Mouse (Mus musculus) right cerebral cortex, adult 2 months (tissue): Measurements from ENCODE around the gene Ptp4a2.
"Not testable (repeated sequence)": the region's sequence is repeated elsewhere in the genome, so short reads cannot be mapped to it uniquely, and the experiment has no call there.

Experiments used
- DNase-seq, 2 experiments: peaks; one replicate each; pipeline ENCODE4 v3.0.0; 2021 to 2022; ENCODE audit warnings: low spot score in 2 of 2

Ptp4a2 gene

DNA sequence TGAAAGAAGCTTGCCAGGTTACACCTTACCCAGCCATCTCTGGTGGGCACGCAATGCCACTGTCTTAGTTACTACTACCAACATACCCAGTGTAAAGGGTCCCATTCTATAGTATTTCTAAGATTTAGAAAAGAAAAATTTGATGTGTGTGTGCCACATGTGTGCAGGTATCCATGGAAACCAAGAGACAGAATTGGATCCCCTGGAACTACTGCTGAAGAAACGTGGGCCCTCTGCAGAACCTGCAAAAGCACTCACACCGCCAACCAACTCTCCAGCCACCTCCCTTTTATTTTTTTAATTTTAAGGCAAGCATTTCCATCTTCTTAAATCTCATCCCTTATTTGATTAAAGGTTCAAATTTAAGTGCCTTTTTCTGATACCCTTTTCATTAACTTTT lies 40.8 kb downstream of the Ptp4a2 start:
- DNase-seq: no peak

DNA sequence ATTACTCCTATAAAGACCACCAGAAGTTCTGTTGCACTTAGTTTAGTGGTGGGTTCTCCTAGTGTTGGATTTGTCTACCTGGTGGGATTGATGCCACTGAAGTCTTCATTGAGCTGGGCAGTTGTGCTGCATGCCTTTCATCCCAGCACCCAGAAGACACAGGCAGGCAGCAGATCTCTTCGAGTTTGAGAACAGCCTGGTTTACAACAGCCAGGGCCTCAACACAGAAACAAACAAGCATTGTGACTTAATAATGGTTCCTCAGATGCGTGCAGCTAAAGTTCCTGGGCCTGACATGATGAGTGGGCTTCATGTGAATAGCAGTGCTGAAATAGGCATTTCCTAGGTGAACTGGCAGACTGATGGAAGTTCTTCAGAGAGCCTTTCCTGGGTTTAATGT lies 42.0 kb downstream of the Ptp4a2 start:
- no peak for DNase-seq

DNA sequence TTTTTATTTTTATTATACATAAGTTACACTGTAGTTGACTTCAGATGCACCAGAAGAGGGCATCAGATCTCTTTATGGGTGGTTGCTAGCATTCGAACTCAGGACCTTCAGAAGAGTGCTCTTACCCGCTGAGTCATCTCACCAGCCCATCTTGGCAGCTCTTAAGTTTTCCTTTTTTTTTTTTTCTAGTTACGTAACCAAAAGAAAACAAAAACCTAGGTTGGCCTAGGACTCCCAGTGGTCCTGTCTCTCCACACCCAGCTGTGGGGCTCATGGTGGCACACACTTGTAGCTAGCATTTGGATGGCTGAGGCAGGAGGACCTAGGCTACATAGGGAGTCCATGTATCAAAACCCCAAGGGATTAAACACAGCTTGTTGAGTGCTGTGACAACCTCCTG lies 43.0 kb downstream of the Ptp4a2 start:
- DNase-seq: no peak

DNA sequence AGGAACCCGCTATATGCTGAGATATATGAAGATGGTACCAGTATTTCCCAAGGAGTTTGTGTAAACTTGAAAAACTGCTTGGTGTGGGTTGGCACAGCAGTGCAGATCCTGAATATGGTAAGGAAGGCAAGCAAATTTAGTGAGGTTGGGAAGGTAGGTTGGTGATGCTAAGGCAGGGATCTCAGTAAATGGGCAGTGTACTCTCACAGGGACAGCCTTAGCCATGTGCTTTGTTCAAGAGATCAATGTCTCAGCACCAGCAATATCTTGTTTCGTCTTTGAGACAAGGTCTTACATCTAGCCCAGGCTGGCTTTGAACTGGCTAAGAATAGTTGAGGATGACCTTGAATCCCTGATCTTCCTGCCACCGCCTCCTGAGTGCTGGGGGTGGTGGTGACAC lies 43.6 kb downstream of the Ptp4a2 start:
- no peak for DNase-seq

DNA sequence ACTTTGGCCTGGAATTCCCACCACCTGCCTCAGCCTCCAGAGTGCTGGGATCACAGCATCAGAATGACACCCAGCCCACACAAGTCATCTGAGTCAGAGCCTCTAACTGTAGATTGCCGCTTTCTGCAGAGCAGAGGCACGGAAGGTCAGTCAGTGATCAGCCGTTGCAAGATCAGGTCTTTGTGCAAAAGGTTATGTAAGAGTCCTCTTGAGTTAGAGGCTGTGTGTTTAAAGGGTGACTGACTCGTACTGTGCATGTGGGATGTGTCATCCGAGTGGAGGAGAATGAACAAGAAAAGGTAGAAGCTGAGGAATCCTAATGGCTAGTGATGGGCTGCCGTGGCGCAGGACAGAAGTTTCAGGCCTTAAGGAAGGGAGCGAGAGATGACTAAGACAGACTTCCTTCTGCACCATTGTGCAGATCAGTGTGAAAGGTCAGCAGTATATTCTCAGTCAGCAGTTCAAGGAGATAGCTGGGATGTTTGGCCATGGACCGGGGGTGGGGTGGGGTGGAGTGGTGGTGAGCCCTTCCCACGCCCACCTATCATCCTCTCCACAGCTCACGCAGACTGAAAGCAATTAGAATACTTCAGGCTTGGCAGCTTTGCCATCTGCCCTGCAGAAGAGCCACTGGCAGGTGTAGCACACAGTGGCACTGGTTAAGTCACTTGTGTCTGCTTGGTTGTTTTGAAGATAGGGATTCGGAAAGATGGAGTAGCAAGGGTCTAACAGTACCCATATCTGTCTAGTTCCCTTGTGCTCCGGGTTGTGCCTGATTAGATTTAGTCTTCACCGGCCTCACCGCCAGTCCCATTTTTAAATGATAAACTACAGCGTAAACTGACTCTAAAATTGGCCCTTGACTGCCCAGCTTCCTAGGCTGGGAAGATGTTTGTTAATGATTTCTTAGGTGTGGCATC lies 44.3 kb downstream of the Ptp4a2 start:
- peak in 1 of 2 experiments; percentile 19 for DNase-seq

DNA sequence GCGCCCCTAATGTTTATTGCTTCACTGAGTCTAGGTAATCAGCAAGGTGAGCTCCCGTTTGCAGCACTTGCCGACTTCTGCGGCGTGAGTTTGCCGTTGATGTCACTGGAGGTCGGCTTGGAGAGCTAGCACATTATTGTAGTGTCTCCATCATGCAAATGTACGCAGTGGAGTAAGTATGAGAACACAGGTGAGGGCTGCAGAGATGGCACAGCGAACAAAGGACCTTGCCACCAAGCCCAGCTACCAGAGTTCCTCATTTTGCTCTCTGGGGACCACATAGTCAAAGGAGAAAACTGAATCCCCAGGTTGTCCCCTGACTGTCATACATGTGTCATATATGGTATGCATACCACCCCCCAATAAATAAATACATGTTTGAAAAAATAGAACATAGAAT lies 49.4 kb downstream of the Ptp4a2 start:
- DNase-seq: no peak

DNA sequence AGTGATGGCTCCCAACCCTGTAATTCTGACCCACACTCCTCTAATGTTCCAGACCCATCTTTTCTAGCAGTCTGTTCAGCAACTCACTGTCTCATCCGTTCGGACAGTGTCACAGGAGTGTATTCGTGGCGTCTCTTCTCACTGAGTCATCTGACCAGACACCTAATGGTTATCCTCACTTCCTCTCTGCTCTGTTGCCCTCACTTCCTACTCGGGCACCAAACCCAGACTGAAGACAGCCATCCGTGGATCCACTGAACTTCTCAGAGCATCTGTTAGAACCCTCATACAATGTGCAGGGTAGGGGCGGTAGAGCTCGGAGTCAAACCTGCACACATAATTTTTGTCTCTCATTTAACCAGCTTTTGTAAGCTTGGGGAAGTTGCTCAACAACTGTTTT lies 50.4 kb downstream of the Ptp4a2 start:
- DNase-seq: no peak

DNA sequence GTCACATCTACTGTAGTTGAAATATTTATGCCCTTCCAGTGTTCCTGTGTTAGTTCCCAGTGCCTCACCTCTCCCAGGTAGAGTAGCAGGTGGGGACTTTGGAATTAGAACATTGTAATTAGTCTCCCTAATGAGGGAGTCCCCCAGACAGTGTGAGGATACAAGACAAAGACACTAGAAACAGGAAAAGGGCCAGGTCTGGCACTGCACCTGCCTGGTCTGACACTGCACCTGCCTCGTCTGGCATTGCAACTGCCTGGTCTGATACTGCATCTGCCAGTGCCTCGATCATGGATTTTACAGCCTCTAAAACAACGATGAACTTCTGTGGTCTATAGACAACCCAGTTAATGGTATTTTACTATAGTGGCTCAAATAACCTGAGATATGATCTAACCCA lies 51.3 kb downstream of the Ptp4a2 start:
- DNase-seq: no peak

DNA sequence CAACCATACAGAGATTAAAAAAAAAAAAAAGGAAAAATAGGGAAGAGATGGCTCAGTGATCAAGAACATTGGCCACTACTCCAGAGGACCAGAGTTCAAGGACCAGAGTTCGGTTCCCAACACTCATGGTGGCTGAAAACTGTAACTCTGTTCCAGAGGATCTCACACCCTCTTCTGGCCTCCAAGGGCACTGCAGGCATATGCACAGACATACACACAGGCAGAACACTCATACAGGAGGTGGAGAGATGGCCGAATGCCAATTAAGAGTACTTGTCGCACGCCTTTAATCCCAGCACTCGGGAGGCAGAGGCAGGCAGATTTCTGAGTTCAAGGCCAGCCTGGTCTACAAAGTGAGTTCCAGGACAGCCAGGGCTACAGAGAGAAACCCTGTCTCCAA lies 55.2 kb downstream of the Ptp4a2 start:
- not testable (repeated sequence) for DNase-seq

DNA sequence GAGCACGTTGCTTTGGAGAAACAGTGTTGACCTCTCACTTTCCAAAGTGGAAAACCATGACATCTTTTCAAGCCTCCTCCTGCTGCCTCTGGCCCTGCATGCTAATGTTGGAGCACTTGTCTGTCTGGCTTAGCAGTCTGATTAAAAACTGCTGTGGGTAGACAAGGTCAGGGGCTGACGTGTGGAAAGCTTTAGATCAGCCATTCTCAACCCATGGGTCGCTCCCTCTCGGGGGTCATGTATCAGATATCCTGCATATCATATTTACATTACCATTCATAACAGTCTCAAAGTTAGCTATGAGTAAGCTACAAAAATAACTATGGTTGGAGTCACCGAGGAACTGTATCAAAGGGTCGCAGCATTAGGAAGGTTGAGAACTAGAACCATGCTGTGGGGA lies 57.2 kb downstream of the Ptp4a2 start:
- DNase-seq: no peak

DNA sequence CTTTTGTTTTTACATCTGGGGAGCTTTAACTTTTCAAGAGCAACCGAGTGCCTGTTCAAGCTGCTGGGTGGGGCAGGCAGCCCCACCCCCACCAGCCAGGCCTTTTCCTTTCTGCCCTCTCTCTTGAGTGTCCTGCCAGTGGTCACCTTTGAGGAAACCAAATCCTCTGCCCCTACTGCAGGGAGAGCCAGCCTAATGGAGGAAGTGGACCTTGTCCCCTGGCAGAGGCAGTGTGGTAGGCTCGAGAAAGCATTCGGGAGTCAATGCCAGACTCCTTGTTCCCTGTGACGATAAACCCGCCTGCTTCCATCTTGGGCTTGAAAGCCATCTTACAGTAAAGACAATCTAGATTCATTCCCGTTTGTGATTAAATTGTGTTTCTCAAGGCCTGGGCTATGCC lies 59.5 kb downstream of the Ptp4a2 start:
- no peak for DNase-seq

DNA sequence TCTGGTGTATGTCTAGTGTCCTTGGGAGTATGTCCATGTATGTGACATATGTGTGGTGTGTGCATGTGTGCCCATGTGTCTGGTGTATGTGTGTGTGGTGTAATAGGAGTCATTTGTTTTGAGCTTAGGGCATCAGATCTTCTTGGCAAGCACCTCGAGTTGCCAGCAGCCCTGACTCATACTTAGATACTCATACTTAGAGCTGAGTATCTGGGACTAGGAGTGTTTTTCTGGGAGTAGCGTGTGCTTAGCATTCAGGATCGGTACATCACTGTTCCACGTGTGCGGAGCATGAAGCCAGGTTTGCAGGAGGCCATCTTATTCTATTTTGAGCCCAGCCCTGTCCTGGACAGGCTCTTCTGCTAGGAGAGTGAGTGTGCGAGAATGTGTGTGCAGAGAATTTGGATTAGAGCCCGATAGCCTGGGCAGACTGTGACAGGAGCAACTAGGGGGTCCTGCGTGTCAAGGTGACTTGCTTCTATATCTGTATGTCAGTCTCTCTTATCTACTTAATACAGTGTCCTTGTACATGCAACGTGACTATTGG lies 61.4 kb downstream of the Ptp4a2 start:
- no peak for DNase-seq

DNA sequence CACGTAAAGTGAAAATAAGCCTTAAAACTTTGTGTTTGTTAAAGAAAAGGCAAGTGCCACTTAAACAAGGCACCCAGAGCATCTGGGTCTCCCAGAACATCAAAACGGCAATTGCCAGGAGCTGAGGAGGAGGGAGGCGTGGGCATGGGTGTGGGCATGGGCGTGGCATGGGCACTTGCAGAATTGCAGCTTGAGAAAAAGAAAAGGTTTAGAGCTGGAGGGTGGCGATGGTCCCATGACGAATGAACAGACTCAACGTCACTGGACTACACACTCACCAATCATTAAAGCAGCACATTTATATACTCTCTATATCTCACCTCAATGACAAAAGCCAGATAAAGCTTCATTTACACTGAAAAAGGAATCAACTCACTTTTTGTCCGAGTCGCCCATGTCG lies 63.8 kb downstream of the Ptp4a2 start:
- no peak for DNase-seq

DNA sequence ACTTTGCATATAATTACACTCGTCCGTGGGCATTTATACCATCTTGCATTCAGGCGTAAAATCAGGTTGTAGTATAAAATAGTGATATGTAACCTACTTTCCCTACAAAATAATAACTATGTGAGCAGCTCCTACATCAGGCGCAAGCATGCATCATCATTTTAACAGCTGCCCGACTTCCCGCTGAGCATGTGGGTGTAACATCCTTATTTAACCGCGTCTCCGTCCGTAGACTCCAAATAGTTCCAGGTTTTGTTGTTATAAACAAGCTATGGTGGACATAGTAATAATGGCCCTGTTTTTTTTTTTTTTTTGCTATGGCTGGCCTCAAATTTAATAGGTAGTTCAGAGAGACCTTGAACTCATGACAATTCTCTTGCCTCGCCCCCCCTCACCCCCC lies 64.4 kb downstream of the Ptp4a2 start:
- DNase-seq: peak; percentile 59 to 66

DNA sequence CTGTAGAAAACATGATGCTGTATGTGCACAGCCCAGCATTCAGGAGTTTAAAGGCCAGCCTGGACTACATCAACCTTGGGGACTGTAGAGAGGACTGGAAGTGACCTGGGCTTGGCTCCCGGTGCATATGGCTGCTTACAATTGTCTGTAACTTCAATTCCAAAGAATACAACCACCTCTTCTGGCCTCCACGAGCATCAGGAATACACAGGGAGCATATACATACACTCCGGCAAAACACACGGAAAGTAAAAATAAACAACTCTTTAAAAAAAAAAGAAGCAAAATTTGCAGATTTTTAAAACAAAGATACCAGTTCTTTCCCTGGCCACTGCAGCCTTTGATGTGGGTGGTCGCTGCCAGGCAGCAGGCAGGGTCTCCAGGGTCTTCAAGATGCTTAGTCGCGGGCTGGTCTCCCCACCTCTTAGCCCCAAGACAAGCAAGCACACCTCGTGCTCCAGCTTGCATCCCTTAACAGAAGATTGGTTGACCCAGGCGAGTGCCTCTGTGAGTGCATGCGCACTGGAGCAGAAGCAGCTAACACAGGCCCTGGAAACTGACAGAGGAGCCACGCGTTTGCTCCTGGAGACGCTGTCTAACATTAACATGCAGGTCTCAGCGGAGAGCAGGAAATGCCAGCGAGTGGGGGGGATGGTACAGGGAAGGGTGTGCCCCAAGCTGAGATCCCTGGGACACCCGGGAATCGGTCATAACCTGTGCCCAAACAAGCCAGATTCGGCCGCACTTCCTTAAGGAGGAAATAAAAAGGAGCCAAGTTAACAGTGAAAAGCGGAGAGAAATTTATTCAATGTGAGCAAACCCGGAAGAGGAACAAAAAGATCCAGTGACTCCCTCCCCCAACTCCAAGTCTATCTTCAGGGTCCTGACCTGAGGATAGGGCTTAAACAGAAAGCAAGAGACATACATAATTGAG lies 66.1 kb downstream of the Ptp4a2 start:
- DNase-seq: peak; percentile 59 to 75

DNA sequence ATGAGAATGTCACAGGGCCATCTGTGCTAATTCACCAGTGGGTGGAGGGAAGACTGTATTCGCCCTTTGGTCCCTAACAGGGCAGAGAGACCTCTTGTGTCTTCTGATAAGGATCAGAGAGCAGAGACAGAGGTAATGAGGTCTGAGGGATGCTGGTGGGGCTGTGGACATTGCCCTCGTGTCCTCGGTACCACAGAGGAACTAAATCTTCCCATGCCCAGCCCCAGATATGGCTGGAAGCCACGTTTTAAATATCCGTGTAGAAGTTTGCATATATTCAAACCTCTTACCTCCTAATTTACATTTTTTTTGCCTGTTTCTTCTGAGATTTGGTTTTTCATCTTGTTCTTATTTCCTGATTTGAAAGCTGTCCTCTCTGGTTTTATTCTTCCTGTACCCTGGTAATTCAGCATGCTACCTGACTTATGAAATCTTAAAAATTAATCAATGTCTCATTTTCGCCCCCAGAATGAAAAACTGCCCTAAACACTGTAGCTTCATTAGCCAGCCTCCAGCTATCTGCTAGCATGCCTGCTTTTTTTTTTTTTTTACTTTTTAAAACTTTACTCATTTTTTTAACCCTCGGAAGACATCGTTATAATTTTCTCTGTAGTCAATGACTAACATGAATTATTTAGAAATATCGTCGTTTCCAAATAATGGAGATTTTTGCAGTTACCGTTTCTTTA lies 67.1 kb downstream of the Ptp4a2 start:
- DNase-seq: no peak

DNA sequence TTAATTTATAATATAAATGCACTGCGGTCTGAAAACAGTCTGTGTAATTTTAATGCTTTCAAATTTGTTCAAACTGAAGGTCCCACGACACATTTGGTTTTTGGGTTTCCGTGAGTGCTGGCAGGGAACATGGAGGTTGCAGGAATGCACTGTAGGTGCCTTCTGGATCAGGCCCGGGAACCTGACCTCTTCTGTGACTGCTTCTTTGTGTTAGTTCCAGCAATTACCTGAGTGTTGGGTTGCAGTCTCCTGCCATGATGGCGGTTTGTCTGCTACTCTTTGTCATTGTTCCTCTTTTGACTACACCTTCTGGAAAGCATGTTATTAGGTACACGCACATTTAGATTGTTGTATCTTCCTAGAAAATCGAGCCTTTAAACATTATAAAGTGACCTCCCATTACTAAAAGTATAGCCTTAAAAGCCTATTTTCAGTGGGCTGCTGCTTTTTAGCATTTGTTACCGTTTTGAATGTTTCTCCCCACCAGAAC lies 67.7 kb downstream of the Ptp4a2 start:
- DNase-seq: no peak

DNA sequence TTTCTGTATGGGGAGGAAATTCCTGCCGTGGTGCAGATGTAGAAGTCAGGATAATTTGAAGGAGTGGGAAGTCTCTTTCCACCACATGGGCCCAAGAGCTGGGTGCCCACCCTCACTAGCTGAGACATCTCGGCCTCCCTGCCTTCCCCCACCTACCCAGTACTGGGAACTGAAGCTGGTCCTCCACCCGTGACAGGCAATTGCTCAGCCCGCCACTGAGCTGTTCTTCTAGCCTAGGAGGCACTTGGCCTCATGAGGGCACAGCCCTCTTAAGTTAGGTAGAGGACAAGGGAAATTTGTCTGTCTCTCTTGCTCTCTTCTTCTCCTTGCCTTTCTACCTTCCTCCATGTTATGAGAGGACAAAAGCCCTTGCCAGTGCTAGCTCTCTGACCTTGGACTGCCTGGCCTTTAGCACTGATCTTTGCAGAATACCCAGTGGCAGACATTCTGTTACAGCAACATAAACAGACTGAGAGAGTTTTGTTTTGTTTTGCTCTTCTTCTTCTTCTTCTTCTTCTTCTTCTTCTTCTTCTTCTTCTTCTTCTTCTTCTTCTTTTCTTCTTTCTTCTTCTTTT lies 68.3 kb downstream of the Ptp4a2 start:
- no peak for DNase-seq

DNA sequence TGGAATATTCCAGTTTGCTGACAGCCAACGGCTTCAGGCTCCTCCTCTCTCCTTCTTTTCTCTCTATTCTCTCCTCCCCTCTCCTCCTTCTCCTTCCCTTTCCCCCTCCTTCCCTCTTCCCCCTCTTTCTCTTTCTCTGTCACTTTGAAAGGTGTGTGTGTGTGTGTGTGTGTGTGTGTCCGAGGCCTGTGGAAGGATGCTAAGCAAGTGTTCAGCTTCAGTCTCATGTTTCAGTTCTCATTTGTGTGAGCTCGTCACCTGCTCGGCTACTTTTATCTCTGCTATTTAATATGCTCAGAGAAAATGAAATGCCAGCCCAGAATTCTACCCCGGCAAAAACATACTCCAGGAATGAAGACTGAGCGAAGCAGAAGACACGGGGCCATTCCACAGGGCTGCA lies 69.6 kb downstream of the Ptp4a2 start:
- no peak for DNase-seq

DNA sequence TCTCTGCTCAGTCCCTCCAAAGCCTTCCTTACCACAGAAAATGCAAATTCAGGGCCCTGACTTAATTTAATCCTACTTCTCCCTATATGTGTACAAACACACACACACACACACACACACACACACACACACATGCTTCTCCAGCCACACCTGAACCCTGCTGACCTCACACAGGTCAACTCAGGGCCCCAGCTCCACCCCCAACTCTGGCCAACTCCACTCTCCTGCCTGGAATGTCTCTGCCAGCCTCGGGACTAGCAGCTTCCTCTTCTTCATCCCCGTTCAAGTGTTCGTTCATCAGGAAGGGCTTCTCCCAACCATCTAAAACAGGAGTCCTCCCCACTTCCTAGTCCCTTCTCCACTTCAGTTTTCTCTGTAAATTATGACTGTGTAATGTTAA lies 70.6 kb downstream of the Ptp4a2 start:
- no peak for DNase-seq

DNA sequence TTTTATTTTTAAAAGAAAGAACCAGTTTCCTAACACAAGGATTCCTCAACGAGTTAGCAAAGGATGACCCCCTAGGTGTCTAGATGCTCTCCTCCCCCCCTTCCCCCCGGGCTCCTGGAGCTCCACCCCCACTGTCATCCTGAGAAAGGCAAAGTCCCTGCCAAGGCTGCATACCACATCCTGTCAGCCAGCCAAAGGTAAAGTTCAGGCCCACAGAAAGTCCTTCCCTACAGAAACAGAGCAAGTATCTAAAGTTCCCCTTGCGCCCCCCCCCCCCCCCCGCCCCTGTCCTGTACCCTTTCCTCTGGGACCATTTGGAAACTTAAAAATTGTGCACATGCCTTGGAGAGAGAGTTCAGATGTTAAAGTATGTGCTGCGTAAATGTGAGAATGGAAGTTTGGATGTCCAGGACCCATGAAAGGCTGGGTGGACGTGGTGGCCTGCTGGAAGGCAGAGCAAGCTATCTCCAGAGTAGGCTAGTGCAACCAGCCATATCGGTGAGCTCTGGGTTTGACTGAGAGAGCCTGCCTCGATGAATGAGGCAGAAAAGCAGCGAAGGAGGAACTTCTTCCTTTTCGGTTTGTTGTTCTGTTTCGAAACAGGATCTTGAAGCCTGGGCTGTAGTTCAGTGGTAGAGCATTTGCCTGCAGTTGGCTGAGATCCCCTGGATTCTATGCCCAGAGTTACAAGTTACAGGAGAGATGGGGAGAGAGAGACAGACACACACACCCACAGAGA lies 71.7 kb downstream of the Ptp4a2 start:
- DNase-seq: peak; percentile 44 to 57
